Comparison of ENCODE assay signal across 9 mouse cellular contexts in the genomic region with DNA sequence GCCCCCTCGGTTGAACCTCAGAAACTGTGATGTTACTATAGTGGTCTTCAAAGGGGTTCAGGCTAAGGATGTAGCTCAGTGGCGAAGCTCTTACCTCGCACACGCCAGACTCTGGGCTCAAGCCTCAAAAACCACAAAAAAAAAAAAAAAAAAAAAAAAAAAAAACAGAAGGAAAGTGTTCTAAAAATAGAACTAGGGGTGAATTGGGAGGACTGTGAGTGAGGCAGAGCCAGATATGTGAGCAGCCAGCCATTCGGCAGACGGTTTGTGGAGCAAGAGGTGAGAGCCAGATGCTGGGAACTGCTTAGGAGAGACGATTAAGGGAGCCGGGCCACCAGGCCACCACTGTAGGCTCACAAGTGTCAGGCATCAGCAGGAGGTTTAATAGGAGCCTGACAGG.
DNase-seq lines count a peak whose midpoint lies in the region; ATAC-seq and TF ChIP-seq lines count a peak whose summit lies in the region.
"Had no signal": no experiment of that assay in that cellular context is flagged by ENCODE, and none has a peak within 500 bp of the region (broad histone marks: within the 10 kb centered on the region; RNA-seq: fewer than 3 reads in every experiment).

No protein-coding gene starts in this region.

- H3K4me3 ChIP-seq in hindbrain, embryonic 10.5 days: no peak overlapping the region
- H3K4me3 ChIP-seq in hindbrain, embryonic 16.5 days (ENCODE audit: low read length): no peak overlapping the region
- no peak overlapping the region for H3K4me3 ChIP-seq in heart, embryonic 15.5 days
- H3K4me3 ChIP-seq in stomach, embryonic 15.5 days (replicated peaks): no peak overlapping the region
- H3K4me3 ChIP-seq in left cerebral cortex, adult 2 months: no peak overlapping the region
- no peak overlapping the region for H3K4me3 ChIP-seq in cerebellum, adult 2 months (replicated peaks; ENCODE audit: insufficient read depth, low read depth, low read length)
- H3K4me3 ChIP-seq: erythroblast, embryonic 14.5 days had no signal

- no peaks in the 10 kb centered on the region for H3K27me3 ChIP-seq in hindbrain, embryonic 10.5 days (ENCODE audit: insufficient read depth, poor library complexity, severe bottlenecking)
- no peaks in the 10 kb centered on the region for H3K27me3 ChIP-seq in hindbrain, embryonic 16.5 days (replicated peaks; ENCODE audit: control insufficient read depth, insufficient read depth, low read length)
- H3K27me3 ChIP-seq in heart, embryonic 15.5 days: no peaks in the 10 kb centered on the region
- H3K27me3 ChIP-seq in stomach, embryonic 15.5 days (replicated peaks): no peaks in the 10 kb centered on the region
- H3K27me3 ChIP-seq in cerebellum, adult 2 months (ENCODE audit: control insufficient read depth, insufficient read depth, low read length): no peaks in the 10 kb centered on the region

- H3K27ac ChIP-seq in hindbrain, embryonic 10.5 days: peak overlapping the region; percentile 31; the same call in 1 of the 2 replicates
- no peak overlapping the region for H3K27ac ChIP-seq in hindbrain, embryonic 16.5 days (ENCODE audit: low read depth, low read length)
- H3K27ac ChIP-seq in heart, embryonic 15.5 days: peak overlapping the region; percentile 83
- peak overlapping the region; percentile 60 for H3K27ac ChIP-seq in stomach, embryonic 15.5 days
- no peak overlapping the region for H3K27ac ChIP-seq in left cerebral cortex, adult 2 months
- no peak overlapping the region for H3K27ac ChIP-seq in cerebellum, adult 2 months (ENCODE audit: insufficient read depth, low read length)

- H3K4me2 ChIP-seq in hindbrain, embryonic 16.5 days (ENCODE audit: low read length): no peak overlapping the region
- H3K4me2 ChIP-seq in heart, embryonic 15.5 days: peak overlapping the region; percentile 20
- no peak overlapping the region for H3K4me2 ChIP-seq in stomach, embryonic 15.5 days

- DNase-seq in hindbrain, embryonic 10.5 days (ENCODE audit: low spot score): no peak
- peak; percentile 7 for DNase-seq in thymus, postnatal 0 days (ENCODE audit: low spot score)
- no peak for DNase-seq in thymus, postnatal 14 days
- DNase-seq in left cerebral cortex, adult 2 months (ENCODE audit: extremely low spot score in 1 of 2, low spot score in 2 of 2): no peak
- no peak for DNase-seq in cerebellum, adult 2 months

- WGBS in hindbrain, embryonic 10.5 days: 56% methylated on average over 8 of the region's 8 CpGs
- 49% methylated on average over 8 of the region's 8 CpGs for WGBS in hindbrain, embryonic 16.5 days
- 7% methylated on average over 8 of the region's 8 CpGs for WGBS in heart, embryonic 15.5 days
- WGBS in stomach, embryonic 15.5 days: 26% methylated on average over 8 of the region's 8 CpGs
- 26% methylated on average over 8 of the region's 8 CpGs for WGBS in cerebellum, adult 2 months

- peaks cover 19% of the 10 kb centered on the region for H3K4me1 ChIP-seq in hindbrain, embryonic 10.5 days (replicated peaks)
- H3K4me1 ChIP-seq in hindbrain, embryonic 16.5 days (ENCODE audit: control insufficient read depth, insufficient read depth, low read depth, low read length): no peaks in the 10 kb centered on the region
- H3K4me1 ChIP-seq in heart, embryonic 15.5 days (replicated peaks): peaks cover 59% of the 10 kb centered on the region
- H3K4me1 ChIP-seq in stomach, embryonic 15.5 days: 0 out of 2 replicates have a peak, but pooled peaks cover 9% of the 10 kb centered on the region
- H3K4me1 ChIP-seq in cerebellum, adult 2 months (ENCODE audit: control insufficient read depth, insufficient read depth, low read length): no peaks in the 10 kb centered on the region

- no peak for TF ChIP-seq CTCF in left cerebral cortex, adult 2 months (IDR thresholded peaks at IDR 0.05)
- TF ChIP-seq CTCF in cerebellum, adult 2 months (IDR thresholded peaks at IDR 0.05; ENCODE audit: borderline replicate concordance, insufficient read depth, low read depth, low read length): no peak

- no peak for TF ChIP-seq POLR2A in cerebellum, adult 2 months (IDR thresholded peaks at IDR 0.05; ENCODE audit: borderline replicate concordance, insufficient read depth, low read length)

- intact Hi-C loops in left cerebral cortex, adult 2 months (cut with DNase I): no loop called here

- ATAC-seq in hindbrain, embryonic 16.5 days: no peak
- peak; percentile 54 for ATAC-seq in heart, embryonic 15.5 days (replicated peaks; ENCODE audit: insufficient number of reproducible peaks, insufficient read depth, low FRiP score, low read depth)
- ATAC-seq in stomach, embryonic 15.5 days (ENCODE audit: insufficient read depth, low FRiP score, low read depth): 0 out of 2 replicates have a peak, but pooled peaks have one; percentile 2

- no peak overlapping the region for H3K9ac ChIP-seq in hindbrain, embryonic 16.5 days (ENCODE audit: low read depth, low read length)
- H3K9ac ChIP-seq in heart, embryonic 15.5 days: no peak overlapping the region
- no peak overlapping the region for H3K9ac ChIP-seq in stomach, embryonic 15.5 days

- H3K36me3 ChIP-seq in hindbrain, embryonic 10.5 days: no peaks in the 10 kb centered on the region
- H3K36me3 ChIP-seq in hindbrain, embryonic 16.5 days (ENCODE audit: control insufficient read depth, insufficient read depth, low read length): no peaks in the 10 kb centered on the region
- H3K36me3 ChIP-seq in heart, embryonic 15.5 days: 0 out of 2 replicates have a peak, but pooled peaks cover 2% of the 10 kb centered on the region
- no peaks in the 10 kb centered on the region for H3K36me3 ChIP-seq in stomach, embryonic 15.5 days

- peaks cover 9% of the 10 kb centered on the region; the same call in 1 of the 2 replicates for H3K9me3 ChIP-seq in hindbrain, embryonic 10.5 days
- H3K9me3 ChIP-seq in hindbrain, embryonic 16.5 days (ENCODE audit: control insufficient read depth, low read length): 0 out of 2 replicates have a peak, but pooled peaks cover 2% of the 10 kb centered on the region
- no peaks in the 10 kb centered on the region for H3K9me3 ChIP-seq in heart, embryonic 15.5 days (replicated peaks)
- H3K9me3 ChIP-seq in stomach, embryonic 15.5 days: no peaks in the 10 kb centered on the region

Comparison
In these comparisons a context has a peak if more than half of its experiments do, and no peak if none do; other contexts are left out.
1. H3K27ac ChIP-seq: peak in hindbrain, embryonic 10.5 days (single experiment), heart, embryonic 15.5 days (single experiment) and stomach, embryonic 15.5 days (single experiment); none in hindbrain, embryonic 16.5 days (single experiment), left cerebral cortex, adult 2 months (single experiment) and cerebellum, adult 2 months (single experiment).